Mouse (Mus musculus) thymus, postnatal 10 days (tissue): ENCODE measurements around the gene Rnls.

Experiments used
- DNase-seq, 2 experiments: peaks; one replicate each; pipeline ENCODE4 v3.0.0; 2021; ENCODE audit warnings: low spot score in 2 of 2

The Rnls gene

DNA sequence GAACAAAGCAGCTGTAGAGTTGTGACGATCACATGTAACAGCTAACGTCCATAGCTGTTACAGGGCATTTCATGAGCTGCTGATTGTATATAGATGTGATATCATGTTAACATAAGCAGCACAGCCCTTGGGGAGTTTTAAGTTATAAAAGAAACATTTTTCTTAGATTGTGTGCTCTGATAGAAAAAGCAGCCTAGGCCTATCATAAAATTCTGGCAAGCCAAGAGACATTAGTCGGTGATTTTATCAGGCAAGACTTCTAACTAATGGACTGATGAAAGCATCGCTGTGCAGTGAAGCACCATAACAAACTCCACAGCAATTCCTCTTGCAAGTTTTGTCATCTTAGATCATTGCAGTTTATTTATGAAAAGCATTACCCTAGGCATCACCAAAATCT, 190.9 kb downstream of the Rnls start:
- DNase-seq: no peak

DNA sequence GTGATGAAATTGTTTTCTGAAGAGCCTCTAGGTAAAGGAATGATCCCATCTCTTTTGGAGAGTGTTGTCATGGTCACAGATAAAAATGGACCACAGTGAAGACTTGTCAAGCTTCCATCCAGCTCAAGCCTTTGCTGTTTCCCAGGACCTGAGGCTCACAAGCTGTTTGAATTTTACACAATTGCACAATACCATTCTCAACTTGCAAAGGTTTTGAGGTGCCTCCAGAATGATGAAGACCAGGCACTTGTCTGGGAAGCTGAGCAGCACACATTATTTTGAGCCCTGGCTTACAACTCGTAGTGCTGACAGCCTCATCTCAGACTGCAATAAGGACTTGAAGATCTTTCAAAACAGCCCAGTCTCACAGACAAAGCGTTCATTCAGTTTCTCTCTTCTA, 200.0 kb downstream of the Rnls start:
- DNase-seq: no peak

DNA sequence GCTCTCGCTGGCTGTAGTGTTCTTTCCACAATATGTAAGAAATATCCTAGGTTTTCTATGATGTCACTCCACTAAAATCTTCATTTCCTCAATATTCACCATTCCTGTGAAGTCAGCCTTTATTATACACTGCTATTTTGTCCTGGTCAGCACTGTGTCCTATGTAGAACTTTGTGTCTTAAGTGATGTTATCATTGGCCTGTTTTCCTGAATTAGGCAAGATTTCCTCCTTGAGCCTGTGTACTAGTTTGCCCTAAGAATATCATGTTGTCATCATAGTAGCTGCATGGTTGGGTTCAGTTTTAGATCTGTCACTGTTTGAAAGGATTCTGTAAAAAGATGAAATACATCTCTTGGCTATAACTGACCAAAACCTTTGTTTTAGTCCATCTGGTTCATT, 203.3 kb downstream of the Rnls start:
- DNase-seq: no peak

DNA sequence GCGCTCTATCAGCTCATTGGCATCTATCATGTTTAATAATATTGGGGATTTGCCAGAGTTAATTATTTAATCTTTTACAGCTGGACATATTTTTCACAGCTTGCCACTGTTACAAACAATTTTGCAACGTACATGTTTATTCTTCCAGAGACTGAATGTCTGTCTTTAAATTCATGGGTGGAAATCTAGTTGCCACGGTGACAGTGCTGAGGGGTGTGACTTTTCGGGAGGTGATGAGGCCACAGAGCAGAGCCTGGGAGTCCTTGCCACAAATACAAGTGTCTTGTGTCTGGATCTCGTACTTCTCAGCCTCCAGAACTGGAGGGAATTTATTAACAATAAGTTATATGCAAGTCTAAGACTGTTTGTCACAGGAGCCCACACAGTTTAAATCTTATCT, 212.5 kb downstream of the Rnls start:
- DNase-seq: no peak

DNA sequence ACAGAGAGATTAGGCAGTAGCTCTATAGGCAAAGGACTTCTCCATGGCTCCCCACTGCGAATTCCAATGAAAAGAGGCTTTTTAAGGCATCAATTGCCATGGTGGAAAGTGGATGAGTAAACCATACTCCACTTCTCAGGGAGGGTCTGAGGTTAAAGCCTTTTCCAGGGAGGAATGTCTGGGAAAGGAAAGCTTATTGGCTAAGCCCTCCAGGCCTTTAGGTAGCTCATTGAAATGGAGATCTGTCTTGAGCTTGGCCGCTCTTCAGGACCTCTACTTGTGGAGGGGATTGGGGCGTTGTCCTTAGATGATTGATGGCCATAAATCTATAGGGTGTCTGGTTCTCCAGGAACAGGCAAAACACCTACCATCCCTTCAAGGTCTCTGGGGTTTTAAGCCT, 213.2 kb downstream of the Rnls start:
- DNase-seq: no peak

DNA sequence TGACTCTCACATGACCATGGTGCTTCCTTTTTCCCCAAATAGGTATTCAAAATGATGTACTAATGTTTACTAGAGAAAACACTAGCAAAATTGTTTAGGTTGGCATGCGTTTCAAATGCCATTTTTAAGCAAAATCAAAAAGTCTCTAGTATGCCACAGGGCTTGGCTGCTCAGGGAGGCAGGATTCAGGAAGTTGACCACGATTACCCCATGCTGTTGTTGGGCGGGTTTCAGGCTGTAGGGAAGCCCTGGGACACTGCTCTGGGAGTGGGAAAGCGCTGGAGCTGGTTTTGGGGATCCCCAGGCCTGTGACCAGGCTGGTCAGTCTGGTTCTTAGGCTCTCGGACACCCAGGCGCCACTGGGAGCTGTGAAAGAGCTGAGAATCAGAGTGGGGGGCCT, 213.7 kb downstream of the Rnls start:
- no peak for DNase-seq

DNA sequence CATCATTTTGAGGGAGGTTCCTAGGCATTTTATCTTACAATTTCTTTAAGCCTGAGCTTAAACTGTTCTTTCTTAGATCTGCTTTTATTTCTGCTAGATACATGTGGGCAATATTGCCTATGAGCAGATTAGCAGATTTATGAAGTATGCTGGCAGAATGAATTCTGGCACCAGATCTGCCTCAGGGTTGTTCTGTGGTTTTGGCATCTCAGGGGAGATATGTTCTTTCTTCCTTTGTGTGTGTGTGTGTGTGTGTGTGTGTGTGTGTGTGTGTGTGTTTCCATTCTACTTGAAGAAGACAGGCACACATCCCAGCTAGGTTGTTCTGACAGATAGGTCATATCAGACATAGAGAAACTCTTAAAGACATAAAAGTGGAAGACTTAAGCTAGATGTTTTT, 218.1 kb downstream of the Rnls start:
- no peak for DNase-seq

DNA sequence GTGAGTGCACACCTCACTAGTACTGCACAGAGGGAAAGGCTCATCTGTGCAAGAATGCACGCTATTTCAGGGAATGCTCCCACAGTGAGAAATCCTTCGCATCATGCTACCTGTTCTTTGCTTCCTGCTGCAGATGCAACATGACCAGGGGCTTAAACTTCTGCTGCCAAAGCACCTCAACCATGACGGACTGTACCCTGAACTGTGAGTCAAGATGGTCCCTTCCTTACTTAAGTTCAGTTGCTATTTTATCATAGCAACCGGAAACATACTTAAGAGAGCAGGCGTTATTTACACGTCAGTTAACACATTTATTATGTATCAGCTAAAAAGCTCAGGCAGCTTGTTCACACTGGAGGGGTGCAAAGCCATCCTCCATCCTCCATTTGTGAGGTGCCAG, 222.2 kb downstream of the Rnls start:
- no peak for DNase-seq

DNA sequence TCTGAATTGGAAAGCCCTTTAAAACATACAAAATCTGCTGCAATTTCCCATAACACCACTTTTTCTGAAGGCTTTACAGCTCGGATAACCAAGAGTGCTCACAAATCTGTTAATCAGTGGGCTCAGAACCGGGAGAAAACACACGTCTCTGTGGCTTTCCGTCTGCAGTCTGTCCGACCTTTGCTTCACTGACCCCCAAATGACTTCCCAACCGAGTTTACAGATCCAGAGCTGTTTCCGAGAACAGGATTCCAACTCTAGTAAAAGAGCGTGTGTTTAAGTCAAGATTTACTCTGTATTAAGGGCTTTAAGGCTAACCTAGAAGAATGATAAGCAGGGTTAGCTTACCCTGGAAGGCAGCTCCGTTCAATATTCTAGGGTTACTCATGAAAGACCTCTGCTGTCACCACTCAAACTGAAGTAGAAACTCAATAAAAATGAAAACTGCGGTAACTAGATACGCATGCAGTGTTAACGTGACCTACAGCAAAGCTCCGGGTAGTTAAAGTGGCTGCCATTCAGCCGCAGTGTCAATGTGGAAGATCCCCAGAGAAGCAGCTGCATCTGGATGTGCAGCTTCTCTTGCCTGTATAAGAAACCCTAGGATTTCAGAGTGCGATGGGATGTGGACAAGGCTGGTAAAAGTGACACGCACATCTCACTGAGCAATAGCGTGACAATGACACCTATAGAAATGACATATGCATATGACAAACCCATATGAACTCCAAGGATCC, 224.4 kb downstream of the Rnls start:
- DNase-seq: no peak

DNA sequence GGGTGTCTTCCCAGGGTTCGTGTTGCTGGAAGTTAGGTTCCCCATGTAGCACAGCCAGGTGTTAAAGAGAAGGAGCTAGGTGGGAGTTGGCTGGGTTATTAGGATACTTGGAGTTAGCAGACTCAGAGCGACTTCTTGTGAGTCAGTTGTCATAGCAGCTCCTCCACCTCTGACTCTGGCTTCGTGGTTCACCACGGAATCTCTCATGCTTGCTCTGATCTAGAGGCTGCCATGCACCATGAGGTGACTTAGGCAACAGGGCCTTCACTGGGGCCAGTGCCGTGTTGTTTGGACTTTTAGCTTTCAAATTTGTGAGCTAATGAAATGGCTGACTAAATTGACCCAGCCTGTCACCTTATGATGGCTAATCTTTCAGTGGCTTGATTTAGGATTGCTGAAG, 227.3 kb downstream of the Rnls start:
- no peak for DNase-seq

DNA sequence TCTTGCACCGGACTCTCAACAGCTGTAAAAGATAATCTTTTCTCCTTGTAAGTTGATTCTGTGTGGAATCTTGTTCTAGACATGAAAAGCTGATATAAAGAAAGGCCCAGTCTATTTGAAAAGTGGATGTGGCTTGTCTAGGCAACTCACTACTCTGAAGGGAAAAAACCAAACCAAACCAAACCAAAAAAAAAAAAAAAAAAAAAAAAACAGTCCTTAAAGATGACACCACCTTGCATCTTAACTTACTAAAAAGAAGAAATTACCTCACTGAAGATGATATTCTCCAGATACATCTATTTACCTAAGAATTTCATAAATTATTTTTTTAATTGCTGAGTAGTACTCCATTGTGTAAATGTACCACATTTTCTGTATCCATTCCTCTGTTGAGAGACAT, 230.2 kb downstream of the Rnls start:
- no peak for DNase-seq

DNA sequence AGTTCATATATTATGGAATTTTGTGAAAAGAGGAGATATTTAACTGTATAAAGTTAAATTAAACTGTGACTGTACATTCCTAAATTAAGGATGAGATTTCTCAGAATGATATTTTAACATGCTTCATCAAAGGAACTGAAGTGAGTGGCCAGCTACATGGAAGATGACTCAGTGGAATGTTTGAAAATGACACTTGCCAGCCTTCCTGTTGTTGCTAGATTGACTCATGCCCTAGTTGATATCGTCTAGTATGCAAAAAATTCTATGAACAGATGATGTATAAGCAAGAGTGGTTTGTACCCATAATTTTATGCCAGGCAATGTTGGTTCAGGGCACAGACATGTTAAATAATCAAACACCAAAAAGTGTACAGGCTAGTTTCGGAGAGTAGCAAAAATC, 232.2 kb downstream of the Rnls start:
- DNase-seq: no peak

DNA sequence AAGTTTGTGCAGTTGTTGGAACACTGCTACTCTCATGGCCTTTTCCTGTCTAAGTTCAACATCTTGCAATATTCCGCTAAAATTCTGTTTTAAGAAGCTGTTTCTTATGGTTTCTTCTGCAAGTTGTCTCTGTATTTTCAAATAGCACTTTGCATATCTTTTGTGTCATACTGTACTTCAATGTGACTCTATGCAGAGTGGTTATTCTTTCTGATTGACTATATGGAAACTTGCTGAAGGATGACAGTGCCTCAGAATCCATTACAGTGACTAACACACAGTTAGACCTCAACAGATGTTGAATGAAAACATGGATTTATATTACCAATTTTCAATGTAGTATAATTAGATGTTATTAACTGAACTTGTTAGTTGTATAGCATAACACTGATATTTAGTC, 232.9 kb downstream of the Rnls start:
- no peak for DNase-seq

DNA sequence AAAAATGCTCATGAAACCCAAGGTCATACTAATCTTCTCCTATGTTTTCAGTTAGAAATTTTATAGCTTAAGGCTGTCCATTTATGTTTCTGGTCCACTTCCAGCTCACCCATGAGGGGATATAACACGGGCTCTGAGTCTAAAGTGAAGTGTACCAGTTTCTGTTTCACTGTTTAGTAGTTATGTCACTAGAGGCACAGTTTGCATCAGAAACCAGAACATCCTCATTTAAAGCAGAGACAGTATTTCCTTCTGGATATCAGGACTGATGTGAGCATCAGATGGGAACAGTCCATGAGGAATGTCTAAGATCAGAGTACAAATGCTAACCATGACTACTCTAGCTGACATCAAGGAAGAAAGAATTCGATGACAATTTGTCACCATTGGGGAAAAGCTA, 233.9 kb downstream of the Rnls start:
- no peak for DNase-seq

DNA sequence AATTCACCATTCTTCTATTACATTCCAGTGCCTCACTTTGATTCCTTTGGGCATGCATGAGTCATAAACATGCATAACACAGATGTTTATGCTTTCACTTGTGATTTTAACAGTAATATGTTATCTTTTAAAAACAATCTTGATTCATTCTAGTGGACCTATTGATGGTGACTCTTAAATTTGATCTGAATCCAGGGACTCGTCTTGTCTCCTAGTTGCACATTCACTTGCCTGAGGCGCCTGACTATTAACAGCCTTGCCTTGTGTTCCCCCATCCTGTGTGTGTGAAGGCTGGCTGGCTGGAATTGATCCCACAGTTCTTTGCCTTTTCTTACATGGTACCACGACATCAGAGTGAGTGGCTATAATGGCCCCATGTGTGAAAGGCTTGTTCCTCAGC, 243.7 kb downstream of the Rnls start:
- no peak for DNase-seq

DNA sequence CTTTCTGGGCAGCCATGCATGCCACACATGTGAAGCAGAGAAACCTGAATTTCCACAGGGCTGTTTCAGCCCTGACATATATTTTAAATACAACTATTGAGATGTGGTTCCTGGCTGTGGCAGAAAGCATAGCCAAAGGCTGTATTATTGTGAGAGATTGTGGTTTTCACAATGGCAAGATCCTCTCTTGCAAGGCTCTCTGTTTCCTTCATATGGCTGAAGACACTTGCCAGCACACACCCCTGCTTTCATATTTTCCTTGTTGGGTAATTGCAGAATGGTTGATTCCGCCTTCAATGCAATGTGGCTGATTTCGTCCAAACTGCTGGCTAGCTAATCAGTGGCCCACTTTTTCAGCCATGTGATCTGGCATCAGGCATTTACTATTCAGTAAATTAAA, 248.9 kb downstream of the Rnls start:
- DNase-seq: no peak

DNA sequence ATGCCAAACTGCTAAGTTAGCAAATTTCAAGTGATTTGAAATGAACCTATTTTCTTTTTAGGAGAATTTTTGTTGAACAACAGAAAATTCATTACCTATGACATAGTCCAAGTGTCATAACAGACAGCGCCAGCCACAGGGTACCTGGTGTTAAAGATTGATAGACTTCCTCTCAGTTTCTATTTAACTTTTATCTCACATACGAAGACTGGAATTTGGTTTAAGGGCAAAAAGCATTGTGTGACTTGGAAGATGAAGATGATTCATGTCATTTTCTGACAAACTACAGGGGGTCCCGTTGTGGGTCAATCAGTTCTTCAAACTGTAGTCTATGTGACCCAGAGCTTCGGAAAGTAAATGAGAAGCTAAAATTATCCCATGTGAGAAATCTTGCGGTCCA, 254.8 kb downstream of the Rnls start:
- no peak for DNase-seq

DNA sequence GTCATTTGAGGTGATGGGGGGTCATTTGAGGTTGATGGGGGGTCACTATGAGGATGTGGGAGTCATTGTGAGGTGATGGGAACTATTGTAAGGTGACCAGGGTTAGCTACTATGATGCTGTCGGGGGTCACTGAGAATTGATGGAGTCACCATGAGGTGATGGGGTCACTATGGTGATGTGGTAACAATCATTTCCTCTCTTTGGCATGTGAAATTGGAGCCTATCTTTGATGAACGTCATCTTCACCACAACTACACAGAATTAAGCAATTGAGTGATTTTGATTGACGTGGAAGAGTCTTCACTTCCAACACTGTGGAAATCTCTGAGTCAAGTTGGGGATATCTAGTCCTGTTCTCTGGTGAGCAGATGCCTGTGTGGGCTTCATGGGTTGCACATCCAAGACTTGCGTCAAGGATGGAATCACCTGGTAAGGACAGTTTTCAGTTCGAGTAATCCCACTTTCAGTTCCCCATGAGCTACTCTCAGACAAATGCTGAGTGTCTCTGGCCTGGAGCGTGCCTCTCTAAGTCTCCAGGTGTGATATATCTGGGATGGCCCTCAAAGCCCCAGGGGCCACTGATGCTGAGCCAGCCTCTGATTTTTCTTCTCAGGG, 269.4 kb downstream of the Rnls start:
- DNase-seq: no peak

DNA sequence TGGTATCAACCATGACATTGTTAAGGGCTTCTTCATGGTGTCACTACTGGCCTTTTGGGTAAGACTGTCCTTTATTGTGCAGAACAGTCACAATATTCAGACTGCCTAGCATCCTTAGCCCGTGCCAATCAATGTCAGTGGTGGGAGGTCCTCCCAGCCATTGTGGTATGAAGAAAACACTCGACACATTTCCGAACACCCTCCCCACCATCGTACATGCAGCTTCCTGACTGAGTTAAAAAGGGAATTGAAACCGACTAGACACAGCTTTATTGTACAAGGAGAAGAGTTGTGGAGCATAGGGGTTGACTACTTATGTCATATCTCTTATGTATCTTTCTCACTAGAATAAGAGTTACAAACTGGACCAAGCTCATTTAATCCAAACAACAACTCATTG, 272.1 kb downstream of the Rnls start:
- DNase-seq: no peak

DNA sequence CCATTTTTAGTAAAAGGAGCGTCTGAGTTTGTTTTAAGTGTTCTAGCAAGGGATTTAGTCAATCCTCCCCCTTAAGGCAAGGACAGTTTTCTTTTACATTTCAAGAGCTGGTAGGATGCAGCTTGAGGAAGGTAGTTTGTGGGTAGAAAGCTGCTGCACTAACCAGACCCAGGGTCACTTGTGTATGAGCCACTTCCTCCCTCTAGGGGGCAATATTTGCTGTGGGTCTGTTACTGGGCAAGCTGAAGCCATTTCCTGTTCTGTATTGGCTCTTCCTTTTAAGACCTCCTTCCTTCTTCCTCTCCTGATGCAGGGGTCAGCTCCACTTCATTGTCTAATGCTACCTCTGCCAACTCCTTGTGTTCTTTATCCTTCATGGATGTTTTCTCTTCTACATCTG, 273.2 kb downstream of the Rnls start:
- peak; percentile 17 to 41 for DNase-seq

DNA sequence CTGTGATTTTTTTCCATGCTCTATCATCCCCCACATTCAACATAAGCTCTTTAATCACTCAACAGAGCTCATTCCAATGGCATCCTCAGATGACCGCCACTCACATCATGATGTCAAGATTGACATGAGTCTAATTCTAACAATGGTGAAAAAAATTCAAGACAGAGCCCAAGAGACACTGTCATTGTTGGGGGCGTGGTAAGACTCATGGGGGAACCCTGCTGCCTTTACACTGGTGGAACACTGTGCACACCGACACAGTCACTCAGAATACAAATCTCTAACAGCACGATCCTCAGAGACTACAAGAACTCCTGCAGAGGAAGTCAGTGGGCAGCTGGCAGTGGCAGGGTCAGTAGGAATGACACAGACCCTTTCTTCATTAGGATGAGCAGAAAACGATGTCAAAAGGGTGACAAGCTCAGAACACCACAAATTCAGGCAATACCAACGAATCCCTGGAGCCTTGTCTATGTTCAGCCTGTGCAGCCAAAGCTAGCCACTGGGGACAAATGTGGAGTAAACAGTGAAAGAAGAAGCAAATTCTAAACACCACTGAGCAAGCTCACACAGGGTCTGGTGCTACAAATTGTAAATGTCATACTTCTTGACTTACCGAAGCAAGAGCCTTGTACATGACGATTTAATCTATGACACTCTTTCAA, 277.3 kb downstream of the Rnls start:
- DNase-seq: no peak

DNA sequence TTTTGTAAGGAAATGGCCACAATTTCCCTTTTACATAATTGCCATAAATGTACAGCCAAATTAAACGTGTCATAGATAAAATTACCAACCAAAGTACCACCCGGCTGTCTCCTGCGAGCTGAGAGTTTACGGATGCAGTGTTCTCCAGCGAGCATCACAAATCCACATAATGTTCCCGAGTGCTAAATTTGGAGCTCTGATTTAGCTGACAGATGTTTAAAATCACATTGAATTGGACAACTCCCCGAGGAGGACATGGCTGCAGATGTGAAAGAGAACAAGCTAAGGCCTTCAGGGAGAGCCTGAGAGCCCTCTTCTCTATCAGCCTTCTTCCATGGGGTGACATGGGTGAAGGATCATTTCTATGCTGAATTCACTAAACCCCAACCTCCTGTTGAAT, 278.3 kb downstream of the Rnls start:
- DNase-seq: no peak

DNA sequence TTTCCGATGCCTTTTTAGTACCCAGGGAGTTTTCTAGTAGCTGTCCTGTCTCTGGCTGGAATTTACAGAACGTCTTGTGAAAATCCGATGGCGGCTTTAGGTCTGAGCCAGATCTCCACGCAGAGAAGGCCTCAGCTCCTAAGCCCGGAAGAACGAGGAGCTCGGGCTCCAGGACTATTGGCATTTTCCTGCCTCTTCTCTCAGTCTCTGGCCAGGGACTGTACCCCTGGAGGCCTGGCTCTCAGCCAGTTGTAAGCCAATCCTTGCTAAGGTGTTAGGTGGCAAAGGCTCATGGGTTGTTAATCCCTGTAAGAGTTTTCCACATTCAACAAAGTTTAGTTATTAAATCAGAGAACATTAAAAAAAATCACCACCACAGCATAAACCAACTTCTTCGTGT, 281.7 kb downstream of the Rnls start:
- no peak for DNase-seq
